Mouse (Mus musculus): ENCODE measurements around the gene Cap1.

The Cap1 gene

GRCm38 (mm10) chr4:122886579-122887254 lies 861 bp upstream of the Cap1 start:
- DNase-seq (ENCODE audit: low read depth, low spot score), result no peak

- no peak for DNase-seq (ENCODE audit: low read depth, low spot score)
These were observed 1.1 kb downstream of the Cap1 start for GRCm38 (mm10) chr4:122884481-122885340.

- no peak for DNase-seq (ENCODE audit: low read depth, low spot score)
These were observed 1.8 kb downstream of the Cap1 start for GRCm38 (mm10) chr4:122884051-122884450.

GRCm38 (mm10) chr4:122883294-122883693 lies 2.6 kb downstream of the Cap1 start:
- DNase-seq (ENCODE audit: low read depth, low spot score), result no peak

GRCm38 (mm10) chr4:122882544-122882943 lies 3.3 kb downstream of the Cap1 start:
- no peak for DNase-seq (ENCODE audit: low read depth, low spot score)

- DNase-seq (ENCODE audit: low read depth, low spot score), result no peak
These were observed 7.4 kb downstream of the Cap1 start for GRCm38 (mm10) chr4:122878333-122879070.

GRCm38 (mm10) chr4:122873512-122873911 lies 12.3 kb downstream of the Cap1 start:
- no peak for DNase-seq (ENCODE audit: low read depth, low spot score)

GRCm38 (mm10) chr4:122873003-122873402 lies 12.9 kb downstream of the Cap1 start:
- no peak for DNase-seq (ENCODE audit: low read depth, low spot score)

- DNase-seq (ENCODE audit: low read depth, low spot score), result no peak
These were observed 13.9 kb downstream of the Cap1 start for GRCm38 (mm10) chr4:122871989-122872388.

- DNase-seq (ENCODE audit: low read depth, low spot score), result no peak
These were observed 14.6 kb downstream of the Cap1 start for GRCm38 (mm10) chr4:122871269-122871668.

GRCm38 (mm10) chr4:122870741-122871140 lies 15.1 kb downstream of the Cap1 start:
- no peak for DNase-seq (ENCODE audit: low read depth, low spot score)

- no peak for DNase-seq (ENCODE audit: low read depth, low spot score)
These were observed 15.8 kb downstream of the Cap1 start for GRCm38 (mm10) chr4:122870027-122870426.

- DNase-seq (ENCODE audit: low read depth, low spot score), result no peak
These were observed 17.8 kb downstream of the Cap1 start for GRCm38 (mm10) chr4:122868041-122868440.

- no peak for DNase-seq (ENCODE audit: low read depth, low spot score)
These were observed 24.0 kb downstream of the Cap1 start for GRCm38 (mm10) chr4:122861836-122862235.

- DNase-seq (ENCODE audit: low read depth, low spot score), result no peak
These were observed 26.7 kb downstream of the Cap1 start for GRCm38 (mm10) chr4:122859096-122859674.

GRCm38 (mm10) chr4:122857909-122858308 lies 27.9 kb downstream of the Cap1 start:
- DNase-seq (ENCODE audit: low read depth, low spot score), result no peak

GRCm38 (mm10) chr4:122854770-122855169 lies 31.1 kb downstream of the Cap1 start:
- DNase-seq (ENCODE audit: low read depth, low spot score), result no peak

- DNase-seq (ENCODE audit: low read depth, low spot score), result no peak
These were observed 32.2 kb downstream of the Cap1 start for GRCm38 (mm10) chr4:122853691-122854090.

GRCm38 (mm10) chr4:122851535-122851934 lies 34.3 kb downstream of the Cap1 start:
- no peak for DNase-seq (ENCODE audit: low read depth, low spot score)

- DNase-seq (ENCODE audit: low read depth, low spot score), result no peak
These were observed 37.7 kb downstream of the Cap1 start for GRCm38 (mm10) chr4:122848150-122848621.

GRCm38 (mm10) chr4:122838416-122838815 lies 47.4 kb downstream of the Cap1 start:
- DNase-seq (ENCODE audit: low read depth, low spot score), result no peak

GRCm38 (mm10) chr4:122837994-122838393 lies 47.9 kb downstream of the Cap1 start:
- DNase-seq (ENCODE audit: low read depth, low spot score), result no peak
